Mouse (Mus musculus): ENCODE measurements around the gene Rbpms2.
"Not testable (repeated sequence)": the region's sequence is repeated elsewhere in the genome, so short reads cannot be mapped to it uniquely, and the experiment has no call there.

Gene Rbpms2

GRCm38 (mm10) chr9:65657218-65657617 lies 27.8 kb downstream of the Rbpms2 start:
- no peak for DNase-seq (ENCODE audit: low read depth)

- DNase-seq (ENCODE audit: low read depth), result peak; percentile 25
Measured at GRCm38 (mm10) chr9:65661029-65661428, 31.6 kb downstream of the Rbpms2 start.

GRCm38 (mm10) chr9:65661493-65661892 lies 32.0 kb downstream of the Rbpms2 start:
- no peak for DNase-seq (ENCODE audit: low read depth)

GRCm38 (mm10) chr9:65664163-65664562 lies 34.7 kb downstream of the Rbpms2 start:
- DNase-seq (ENCODE audit: low read depth), result peak; percentile 72

- peak; percentile 83 for DNase-seq (ENCODE audit: low read depth)
Measured at GRCm38 (mm10) chr9:65666042-65666441, 36.6 kb downstream of the Rbpms2 start.

- DNase-seq (ENCODE audit: low read depth), result no peak
Measured at GRCm38 (mm10) chr9:65667701-65668100, 38.3 kb downstream of the Rbpms2 start, which contains the start of gene Oaz2. TSS of gene Oaz2 (plus strand) at chr9:65668001.

GRCm38 (mm10) chr9:65671431-65671931 lies 42.0 kb downstream of the Rbpms2 start:
- DNase-seq (ENCODE audit: low read depth), result peak; percentile 14

GRCm38 (mm10) chr9:65672996-65673395 lies 43.5 kb downstream of the Rbpms2 start:
- DNase-seq (ENCODE audit: low read depth), result peak; percentile 77

GRCm38 (mm10) chr9:65675461-65676357 lies 46.3 kb downstream of the Rbpms2 start:
- peak; percentile 48 for DNase-seq (ENCODE audit: low read depth)

- DNase-seq (ENCODE audit: low read depth), result peak; percentile 97
Measured at GRCm38 (mm10) chr9:65676358-65677118, 47.1 kb downstream of the Rbpms2 start.

GRCm38 (mm10) chr9:65677119-65677462 lies 47.6 kb downstream of the Rbpms2 start:
- no peak for DNase-seq (ENCODE audit: low read depth)

GRCm38 (mm10) chr9:65679181-65679761 lies 49.8 kb downstream of the Rbpms2 start:
- peak; percentile 39 for DNase-seq (ENCODE audit: low read depth)

GRCm38 (mm10) chr9:65680938-65681633 lies 51.6 kb downstream of the Rbpms2 start:
- peak; percentile 53 for DNase-seq (ENCODE audit: low read depth)

- no peak for DNase-seq (ENCODE audit: low read depth)
Measured at GRCm38 (mm10) chr9:65681634-65681940, 52.1 kb downstream of the Rbpms2 start.

GRCm38 (mm10) chr9:65682183-65682582 lies 52.7 kb downstream of the Rbpms2 start:
- DNase-seq (ENCODE audit: low read depth), result no peak

GRCm38 (mm10) chr9:65682994-65683393 lies 53.5 kb downstream of the Rbpms2 start:
- peak; percentile 70 for DNase-seq (ENCODE audit: low read depth)

- DNase-seq (ENCODE audit: low read depth), result no peak
Measured at GRCm38 (mm10) chr9:65684704-65685103, 55.3 kb downstream of the Rbpms2 start.

GRCm38 (mm10) chr9:65689869-65690268 lies 60.4 kb downstream of the Rbpms2 start:
- not testable (repeated sequence) for DNase-seq (ENCODE audit: low read depth)

- no peak for DNase-seq (ENCODE audit: low read depth)
Measured at GRCm38 (mm10) chr9:65692466-65692865, 63.0 kb downstream of the Rbpms2 start.

GRCm38 (mm10) chr9:65692959-65693603 lies 63.6 kb downstream of the Rbpms2 start:
- DNase-seq (ENCODE audit: low read depth), result no peak

GRCm38 (mm10) chr9:65695646-65696045 lies 66.2 kb downstream of the Rbpms2 start:
- DNase-seq (ENCODE audit: low read depth), result peak; percentile 82

Measured in NIH3T3 (cell line).